Mouse (Mus musculus) right cerebral cortex, adult 18-20 months (tissue): ENCODE measurements around the gene Bmt2.
A peak's percentile ranks its signal among the peaks of the same experiment; 100 is the strongest.

Source experiments
- DNase-seq: peaks from one replicate; pipeline ENCODE4 v3.0.0; 2022; ENCODE audit warnings: mixed read lengths

The Bmt2 gene

GRCm38 (mm10) chr6:13614568-13614967, 63.2 kb downstream of the Bmt2 start:
- no peak for DNase-seq

GRCm38 (mm10) chr6:13613671-13614070, 64.1 kb downstream of the Bmt2 start:
- no peak for DNase-seq

GRCm38 (mm10) chr6:13610869-13611268, 66.9 kb downstream of the Bmt2 start:
- no peak for DNase-seq

GRCm38 (mm10) chr6:13609353-13610140, 68.2 kb downstream of the Bmt2 start:
- DNase-seq: no peak

- peak; percentile 95 for DNase-seq
Measured at GRCm38 (mm10) chr6:13607621-13608493, 69.9 kb downstream of the Bmt2 start, which contains the start of gene Tmem168. Gene Tmem168 (minus strand): TSS chr6:13608100.

GRCm38 (mm10) chr6:13606921-13607620, 70.7 kb downstream of the Bmt2 start:
- no peak for DNase-seq

GRCm38 (mm10) chr6:13606394-13606793, 71.4 kb downstream of the Bmt2 start:
- no peak for DNase-seq

- DNase-seq: no peak
Measured at GRCm38 (mm10) chr6:13603134-13603533, 74.6 kb downstream of the Bmt2 start.

GRCm38 (mm10) chr6:13601587-13601986, 76.2 kb downstream of the Bmt2 start:
- peak; percentile 66 for DNase-seq

GRCm38 (mm10) chr6:13598239-13598923, 79.4 kb downstream of the Bmt2 start:
- peak; percentile 34 for DNase-seq

GRCm38 (mm10) chr6:13592729-13593345, 84.9 kb downstream of the Bmt2 start:
- no peak for DNase-seq

- no peak for DNase-seq
Measured at GRCm38 (mm10) chr6:13586560-13586959, 91.2 kb downstream of the Bmt2 start.

GRCm38 (mm10) chr6:13586154-13586553, 91.6 kb downstream of the Bmt2 start:
- DNase-seq: no peak

GRCm38 (mm10) chr6:13584788-13585187, 93.0 kb downstream of the Bmt2 start:
- no peak for DNase-seq

GRCm38 (mm10) chr6:13582075-13582474, 95.7 kb downstream of the Bmt2 start:
- no peak for DNase-seq
